Mouse (Mus musculus): ENCODE results near the gene Gpbp1. TPM values are rescaled to one million over a fixed set of nuclear protein-coding genes. Genes with fewer than 3 reads are reported as not detected.

Gene Gpbp1
- polyA plus RNA-seq, 1 experiment from 2014 or later, result 85.4 TPM

DNA sequence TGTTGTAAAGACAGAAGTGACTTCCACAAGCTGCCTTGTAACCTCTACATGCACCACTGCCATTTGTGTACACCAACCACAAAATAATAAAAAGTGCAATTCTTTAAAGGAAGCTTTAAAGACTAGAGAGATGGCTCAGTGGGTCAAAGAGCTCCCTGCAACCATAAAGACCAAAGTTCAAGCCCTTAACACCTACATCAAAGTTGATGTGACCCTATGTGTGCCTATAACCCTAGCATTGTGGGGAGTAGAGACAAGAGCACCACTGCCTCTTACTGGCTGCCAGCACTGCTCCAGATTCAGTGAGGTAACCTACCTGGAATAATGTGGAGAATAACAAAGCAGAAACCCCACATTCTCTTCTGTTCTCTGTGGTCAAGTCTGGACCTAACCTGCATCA is 45.6 kb downstream of the Gpbp1 start:
- Histone ChIP-seq H3K36me3 (peaks cover 15% of the 10 kb centered on the region; the same call in 1 of the 2 replicates), H3K4me1 (no peaks in the 10 kb centered on the region), H3K27ac (no peak overlapping the region), H3K4me3 (no peak overlapping the region), H3K4me2 (no peak overlapping the region), H3K9ac (no peak overlapping the region), H3K9me3 (no peaks in the 10 kb centered on the region), H3K27me3 (no peaks in the 10 kb centered on the region)
- no peak for ATAC-seq (ENCODE audit: borderline replicate concordance, extremely low read depth, low FRiP score, low TSS enrichment)

DNA sequence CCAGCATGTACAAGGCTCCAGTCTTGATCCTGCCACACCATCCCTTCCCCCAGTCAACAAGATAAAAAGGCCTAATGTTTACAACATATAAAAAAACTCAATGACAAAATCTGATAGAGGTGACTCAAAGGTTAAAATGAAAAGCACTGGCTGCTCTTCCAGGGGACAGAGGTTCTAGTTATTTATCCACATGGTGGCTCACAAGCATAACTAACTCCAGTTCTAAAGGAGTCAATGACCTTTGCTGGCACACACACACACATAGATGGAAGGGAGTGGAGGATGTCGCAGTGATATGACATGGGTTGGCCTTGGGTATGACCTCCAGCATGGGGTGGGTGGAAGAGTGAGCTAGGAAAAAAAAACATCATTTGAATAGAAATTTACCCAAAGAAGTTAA is 58.7 kb downstream of the Gpbp1 start:
- Histone ChIP-seq H3K27ac (no peak overlapping the region), H3K4me3 (no peak overlapping the region), H3K27me3 (no peaks in the 10 kb centered on the region), H3K4me2 (no peak overlapping the region), H3K4me1 (no peaks in the 10 kb centered on the region), H3K9ac (no peak overlapping the region), H3K9me3 (no peaks in the 10 kb centered on the region), H3K36me3 (peaks cover 44% of the 10 kb centered on the region)
- WGBS, result 71% methylated on average over 1 of the region's 1 CpGs
- ATAC-seq (ENCODE audit: borderline replicate concordance, extremely low read depth, low FRiP score, low TSS enrichment), result no peak

DNA sequence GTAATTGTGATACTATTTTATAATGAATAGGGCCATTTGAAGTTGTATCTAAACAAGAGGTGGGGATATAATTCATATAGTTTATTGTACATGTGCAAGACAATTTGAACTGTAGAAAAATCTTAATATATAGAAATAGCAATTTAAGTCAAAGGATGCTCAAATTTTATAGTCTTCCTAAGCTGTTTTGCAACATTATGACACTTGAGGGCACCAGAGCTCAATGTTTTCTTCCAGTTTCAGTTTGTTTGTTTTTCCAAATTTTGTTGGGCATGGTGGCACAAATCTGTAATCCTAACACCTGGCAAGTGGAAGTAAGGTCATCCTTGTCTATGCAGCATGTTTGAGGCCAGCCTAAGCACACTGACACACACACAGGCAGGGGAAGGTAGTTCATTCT is 68.6 kb downstream of the Gpbp1 start:
- H3K36me3 ChIP-seq, result peaks cover 15% of the 10 kb centered on the region
- no peaks in the 10 kb centered on the region for H3K9me3 ChIP-seq
- H3K4me1 ChIP-seq, result no peaks in the 10 kb centered on the region
- no peak overlapping the region for H3K9ac ChIP-seq
- H3K27me3 ChIP-seq, result no peaks in the 10 kb centered on the region
- H3K27ac ChIP-seq, result no peak overlapping the region
- no peak overlapping the region for H3K4me3 ChIP-seq
- H3K4me2 ChIP-seq, result no peak overlapping the region
- no peak for ATAC-seq (ENCODE audit: borderline replicate concordance, extremely low read depth, low FRiP score, low TSS enrichment)

DNA sequence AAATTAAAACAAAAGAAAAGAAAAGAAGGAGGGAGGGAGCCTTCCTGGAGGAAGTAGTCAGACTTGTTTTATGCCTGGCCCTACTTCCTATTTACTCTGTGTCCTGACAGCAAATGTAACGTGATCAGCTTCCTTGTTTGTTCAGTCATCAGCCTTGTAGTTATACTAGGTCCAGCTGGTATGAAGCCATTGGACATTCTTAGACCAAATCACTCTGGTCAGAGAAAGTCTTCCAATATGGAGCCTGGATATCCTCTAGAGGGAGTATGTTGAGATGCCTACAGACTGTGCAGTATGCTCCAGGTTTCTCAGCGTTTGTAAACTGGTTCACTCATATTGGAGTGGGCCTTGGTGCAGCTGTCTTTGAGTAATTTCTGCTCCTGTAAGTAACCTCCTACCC is 71.8 kb downstream of the Gpbp1 start:
- ATAC-seq (ENCODE audit: borderline replicate concordance, extremely low read depth, low FRiP score, low TSS enrichment), result peak; percentile 42; the same call in 1 of the 2 replicates
- no peaks in the 10 kb centered on the region for H3K9me3 ChIP-seq
- no peak overlapping the region for H3K4me2 ChIP-seq
- peaks cover 5% of the 10 kb centered on the region; the same call in 1 of the 2 replicates for H3K36me3 ChIP-seq
- H3K4me1 ChIP-seq, result no peaks in the 10 kb centered on the region
- H3K4me3 ChIP-seq, result no peak overlapping the region
- 42% methylated on average over 2 of the region's 2 CpGs for WGBS
- H3K27ac ChIP-seq, result no peak overlapping the region
- no peaks in the 10 kb centered on the region for H3K27me3 ChIP-seq
- H3K9ac ChIP-seq, result no peak overlapping the region

DNA sequence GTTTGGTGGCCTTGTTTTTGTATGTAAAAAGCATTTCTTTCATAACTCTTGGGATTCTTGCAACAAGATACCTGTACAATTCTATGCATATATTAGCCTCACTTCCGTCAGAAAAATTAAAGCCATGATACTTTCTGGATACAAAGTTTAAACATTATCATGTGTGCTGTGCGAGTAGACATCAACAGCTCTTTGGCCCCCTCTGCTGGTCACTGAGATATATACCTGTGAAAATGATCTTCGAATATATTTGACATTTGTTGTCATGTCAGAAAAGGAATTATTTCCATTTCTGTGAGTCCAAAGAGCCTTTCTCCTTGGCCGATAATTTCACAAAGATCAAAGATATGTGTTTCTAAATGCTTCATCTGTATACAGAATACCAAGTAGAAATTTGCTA is 76.8 kb downstream of the Gpbp1 start:
- no peaks in the 10 kb centered on the region for H3K27me3 ChIP-seq
- H3K4me2 ChIP-seq, result no peak overlapping the region
- no peaks in the 10 kb centered on the region for H3K9me3 ChIP-seq
- no peak for ATAC-seq (ENCODE audit: borderline replicate concordance, extremely low read depth, low FRiP score, low TSS enrichment)
- peaks cover 7% of the 10 kb centered on the region; the same call in 1 of the 2 replicates for H3K4me1 ChIP-seq
- H3K36me3 ChIP-seq, result no peaks in the 10 kb centered on the region
- no peak overlapping the region for H3K27ac ChIP-seq
- H3K9ac ChIP-seq, result no peak overlapping the region
- no peak overlapping the region for H3K4me3 ChIP-seq
- WGBS, result 32% methylated on average over 4 of the region's 4 CpGs

DNA sequence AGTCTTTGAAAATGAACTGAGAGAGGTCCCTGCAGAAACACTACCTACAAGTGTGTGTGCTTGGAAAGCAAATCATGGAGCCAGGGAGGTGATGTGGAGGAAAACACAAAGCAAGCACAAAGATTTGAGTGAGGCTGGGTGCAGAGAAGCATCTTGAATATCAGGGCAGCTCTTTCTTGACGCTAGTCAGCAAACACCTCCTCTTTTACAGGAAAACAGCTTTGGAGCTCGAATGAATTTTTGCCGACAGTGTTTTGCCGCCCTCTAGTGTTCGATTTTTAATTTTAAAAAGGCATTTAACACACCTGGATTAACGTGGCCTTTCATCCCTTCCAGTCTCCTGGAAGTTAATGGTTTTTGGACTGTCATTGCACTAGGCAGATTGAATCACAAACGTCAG is 79.1 kb downstream of the Gpbp1 start:
- Histone ChIP-seq H3K9ac (no peak overlapping the region), H3K4me1 (peaks cover 10% of the 10 kb centered on the region; the same call in 1 of the 2 replicates), H3K27me3 (no peaks in the 10 kb centered on the region), H3K27ac (0 out of 2 replicates have a peak overlapping the region, but pooled peaks have one; percentile 26), H3K4me2 (no peak overlapping the region), H3K9me3 (no peaks in the 10 kb centered on the region), H3K4me3 (no peak overlapping the region), H3K36me3 (no peaks in the 10 kb centered on the region)
- peak; percentile 32; the same call in 1 of the 2 replicates for ATAC-seq (ENCODE audit: borderline replicate concordance, extremely low read depth, low FRiP score, low TSS enrichment)
- 2% methylated on average over 7 of the region's 7 CpGs for WGBS

DNA sequence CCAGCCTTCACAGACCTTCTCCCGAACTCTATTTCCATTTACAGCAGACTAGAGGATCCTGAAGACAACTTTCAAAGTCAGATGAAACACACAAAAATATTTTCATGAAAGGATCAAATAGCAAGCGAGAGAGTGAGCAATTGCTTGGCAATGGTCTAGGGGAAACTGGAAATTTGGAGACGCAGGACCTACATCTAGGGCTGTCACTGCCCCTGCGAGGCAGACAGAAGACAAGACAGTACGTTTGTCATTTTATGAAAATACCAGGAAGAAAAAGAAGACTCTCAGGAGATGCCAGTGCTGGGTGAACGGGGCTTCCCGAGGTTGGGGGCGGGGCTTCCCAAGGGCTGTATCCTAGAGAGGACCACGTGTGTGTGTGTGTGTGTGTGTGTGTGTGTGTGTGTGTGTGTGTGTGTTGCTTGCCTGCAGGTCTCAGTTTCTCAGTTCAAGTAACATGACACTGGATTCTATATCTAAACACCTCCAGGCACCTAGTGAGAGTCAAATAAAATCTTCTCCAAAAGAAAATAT is 83.0 kb downstream of the Gpbp1 start:
- peak; percentile 37; the same call in 1 of the 2 replicates for ATAC-seq (ENCODE audit: borderline replicate concordance, extremely low read depth, low FRiP score, low TSS enrichment)

DNA sequence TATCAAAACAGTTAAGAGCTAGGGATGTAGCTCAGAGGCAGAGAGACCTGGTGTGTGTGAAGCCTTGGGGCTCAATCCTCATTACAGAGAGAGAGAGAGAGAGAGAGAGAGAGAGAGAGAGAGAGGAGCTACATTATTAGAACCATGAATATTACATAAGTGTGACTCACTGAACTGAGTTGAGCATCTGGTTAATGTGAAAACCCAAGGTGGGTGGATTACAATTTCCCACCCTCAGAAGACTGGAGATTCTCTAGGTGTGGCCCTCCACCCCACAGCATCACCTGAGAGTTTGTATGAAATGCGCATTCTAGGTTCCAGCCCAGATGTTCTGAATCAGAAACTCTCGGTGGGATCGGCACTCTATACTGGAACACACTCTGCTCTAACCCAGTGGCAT is 84.0 kb downstream of the Gpbp1 start:
- WGBS, result 86% methylated on average over 3 of the region's 3 CpGs
- H3K36me3 ChIP-seq, result no peaks in the 10 kb centered on the region
- H3K27ac ChIP-seq, result no peak overlapping the region
- H3K9me3 ChIP-seq, result no peaks in the 10 kb centered on the region
- H3K9ac ChIP-seq, result no peak overlapping the region
- no peak overlapping the region for H3K4me3 ChIP-seq
- no peak for ATAC-seq (ENCODE audit: borderline replicate concordance, extremely low read depth, low FRiP score, low TSS enrichment)
- H3K4me1 ChIP-seq, result peaks cover 10% of the 10 kb centered on the region; the same call in 1 of the 2 replicates
- H3K4me2 ChIP-seq, result no peak overlapping the region
- no peaks in the 10 kb centered on the region for H3K27me3 ChIP-seq

More for the DNA sequence above, 83.0 kb downstream of the Gpbp1 start:
- Histone ChIP-seq H3K27ac (peak overlapping the region; percentile 41; the same call in 1 of the 2 replicates), H3K4me2 (no peak overlapping the region), H3K36me3 (no peaks in the 10 kb centered on the region), H3K27me3 (no peaks in the 10 kb centered on the region), H3K4me1 (peaks cover 10% of the 10 kb centered on the region; the same call in 1 of the 2 replicates), H3K9me3 (no peaks in the 10 kb centered on the region), H3K9ac (no peak overlapping the region), H3K4me3 (no peak overlapping the region)
- WGBS, result 29% methylated on average over 9 of the region's 9 CpGs

DNA sequence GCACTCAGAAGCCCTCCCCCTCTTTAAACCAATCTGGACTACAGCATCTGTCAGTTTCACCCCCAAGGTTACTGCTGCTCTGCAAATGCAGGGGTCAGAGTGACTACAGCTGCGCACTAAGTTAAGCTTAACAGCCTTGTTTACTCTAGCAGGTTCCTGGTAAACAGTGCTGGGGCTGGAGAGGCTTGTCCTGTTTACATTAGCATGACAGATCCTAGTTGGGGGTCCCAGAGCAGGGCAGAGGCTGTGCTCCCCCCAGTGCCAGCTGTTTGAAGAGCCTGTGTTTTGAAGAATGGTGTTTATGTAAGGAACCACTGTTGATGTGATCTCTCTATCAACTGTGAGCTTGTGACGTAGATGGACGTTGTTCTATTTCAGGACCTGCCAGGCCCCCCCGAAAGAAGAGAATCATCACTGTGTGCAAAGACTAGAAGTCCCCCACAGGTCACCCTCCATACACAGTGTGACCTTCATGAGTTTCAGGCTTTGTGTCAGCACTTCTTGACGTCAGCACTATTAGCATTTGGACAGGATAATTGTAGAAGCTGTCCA is 92.2 kb downstream of the Gpbp1 start:
- no peak overlapping the region for H3K9ac ChIP-seq
- H3K9me3 ChIP-seq, result no peaks in the 10 kb centered on the region
- H3K4me3 ChIP-seq, result no peak overlapping the region
- H3K4me2 ChIP-seq, result peak overlapping the region; percentile 33; the same call in 1 of the 2 replicates
- peak; percentile 96 for ATAC-seq (ENCODE audit: borderline replicate concordance, extremely low read depth, low FRiP score, low TSS enrichment)
- peak overlapping the region; percentile 78 for H3K27ac ChIP-seq
- WGBS, result 5% methylated on average over 5 of the region's 5 CpGs
- no peaks in the 10 kb centered on the region for H3K36me3 ChIP-seq
- no peaks in the 10 kb centered on the region for H3K27me3 ChIP-seq
- peaks cover 36% of the 10 kb centered on the region for H3K4me1 ChIP-seq

DNA sequence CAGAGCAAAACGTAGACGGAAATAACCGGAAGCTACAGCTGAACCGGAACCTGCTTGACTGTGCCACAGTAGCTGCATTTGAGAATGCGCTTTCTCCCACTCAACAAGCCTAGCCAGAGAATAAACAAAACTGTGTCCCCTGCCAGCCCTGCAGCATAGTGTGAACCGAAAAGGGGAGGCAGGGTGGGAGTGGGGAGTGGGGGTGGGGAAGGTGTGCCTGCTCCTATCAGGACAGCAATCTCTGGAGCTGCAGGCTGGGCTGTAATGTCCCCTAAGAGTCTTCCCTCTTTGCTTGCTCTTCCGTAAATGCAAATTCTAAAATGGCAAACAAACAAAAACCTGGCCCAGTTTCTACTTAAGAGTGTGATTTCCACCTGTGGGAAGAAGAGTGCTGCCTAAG is 92.8 kb downstream of the Gpbp1 start:
- Histone ChIP-seq H3K36me3 (no peaks in the 10 kb centered on the region), H3K4me3 (no peak overlapping the region), H3K4me1 (peaks cover 36% of the 10 kb centered on the region), H3K4me2 (peak overlapping the region; percentile 33), H3K9ac (no peak overlapping the region), H3K9me3 (no peaks in the 10 kb centered on the region), H3K27ac (peak overlapping the region; percentile 78), H3K27me3 (no peaks in the 10 kb centered on the region)
- WGBS, result 9% methylated on average over 7 of the region's 7 CpGs
- ATAC-seq (ENCODE audit: borderline replicate concordance, extremely low read depth, low FRiP score, low TSS enrichment), result no peak

DNA sequence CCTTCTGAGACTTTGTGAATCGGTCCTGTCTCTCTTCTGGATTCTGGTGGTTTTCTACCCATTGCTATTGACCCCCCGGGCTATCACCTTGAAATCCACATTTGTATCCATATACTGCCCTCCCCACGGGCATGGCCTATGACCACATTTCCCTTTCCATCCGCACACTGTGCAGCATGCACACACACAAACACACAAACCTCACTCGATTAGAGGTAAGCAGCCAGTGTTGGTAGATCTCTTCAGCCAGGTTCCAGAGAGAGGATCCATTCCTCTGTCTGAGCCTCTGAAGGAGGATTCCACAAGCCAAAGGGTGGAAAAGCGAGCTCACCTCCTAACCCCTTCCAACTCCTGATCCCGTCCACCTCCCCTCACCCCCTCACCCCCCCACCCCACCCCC is 94.4 kb downstream of the Gpbp1 start:
- Histone ChIP-seq H3K4me3 (no peak overlapping the region), H3K27ac (0 out of 2 replicates have a peak overlapping the region, but pooled peaks have one; percentile 41), H3K27me3 (no peaks in the 10 kb centered on the region), H3K9ac (no peak overlapping the region), H3K9me3 (no peaks in the 10 kb centered on the region), H3K4me1 (peaks cover 36% of the 10 kb centered on the region), H3K4me2 (no peak overlapping the region), H3K36me3 (no peaks in the 10 kb centered on the region)
- no peak for ATAC-seq (ENCODE audit: borderline replicate concordance, extremely low read depth, low FRiP score, low TSS enrichment)
- 87% methylated on average over 7 of the region's 7 CpGs for WGBS

DNA sequence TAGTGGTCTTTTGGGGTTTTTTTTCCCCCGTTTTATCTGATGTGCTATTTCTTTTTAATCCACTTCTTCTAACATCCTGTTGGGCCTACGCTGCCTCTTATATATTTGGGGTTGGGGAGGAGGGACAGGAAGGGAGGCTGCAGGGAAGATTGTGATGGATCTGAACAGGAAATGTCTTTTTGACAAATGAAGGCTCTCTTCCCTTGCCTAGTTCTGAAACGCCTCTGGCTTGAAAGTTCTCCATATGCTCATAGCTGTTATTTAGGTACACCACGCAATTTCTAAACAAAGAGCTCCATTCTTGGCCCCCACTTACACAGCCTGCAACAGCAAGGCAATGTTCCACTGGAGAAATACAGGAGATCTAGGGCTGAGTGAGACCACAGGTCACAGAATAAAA is 95.0 kb downstream of the Gpbp1 start:
- H3K27me3 ChIP-seq, result no peaks in the 10 kb centered on the region
- no peaks in the 10 kb centered on the region for H3K9me3 ChIP-seq
- no peak overlapping the region for H3K9ac ChIP-seq
- H3K4me1 ChIP-seq, result peaks cover 36% of the 10 kb centered on the region
- WGBS, result 38% methylated on average over 4 of the region's 4 CpGs
- no peak overlapping the region for H3K4me3 ChIP-seq
- ATAC-seq (ENCODE audit: borderline replicate concordance, extremely low read depth, low FRiP score, low TSS enrichment), result no peak
- no peaks in the 10 kb centered on the region for H3K36me3 ChIP-seq
- peak overlapping the region; percentile 78 for H3K27ac ChIP-seq
- H3K4me2 ChIP-seq, result no peak overlapping the region
